In the genomic region with DNA sequence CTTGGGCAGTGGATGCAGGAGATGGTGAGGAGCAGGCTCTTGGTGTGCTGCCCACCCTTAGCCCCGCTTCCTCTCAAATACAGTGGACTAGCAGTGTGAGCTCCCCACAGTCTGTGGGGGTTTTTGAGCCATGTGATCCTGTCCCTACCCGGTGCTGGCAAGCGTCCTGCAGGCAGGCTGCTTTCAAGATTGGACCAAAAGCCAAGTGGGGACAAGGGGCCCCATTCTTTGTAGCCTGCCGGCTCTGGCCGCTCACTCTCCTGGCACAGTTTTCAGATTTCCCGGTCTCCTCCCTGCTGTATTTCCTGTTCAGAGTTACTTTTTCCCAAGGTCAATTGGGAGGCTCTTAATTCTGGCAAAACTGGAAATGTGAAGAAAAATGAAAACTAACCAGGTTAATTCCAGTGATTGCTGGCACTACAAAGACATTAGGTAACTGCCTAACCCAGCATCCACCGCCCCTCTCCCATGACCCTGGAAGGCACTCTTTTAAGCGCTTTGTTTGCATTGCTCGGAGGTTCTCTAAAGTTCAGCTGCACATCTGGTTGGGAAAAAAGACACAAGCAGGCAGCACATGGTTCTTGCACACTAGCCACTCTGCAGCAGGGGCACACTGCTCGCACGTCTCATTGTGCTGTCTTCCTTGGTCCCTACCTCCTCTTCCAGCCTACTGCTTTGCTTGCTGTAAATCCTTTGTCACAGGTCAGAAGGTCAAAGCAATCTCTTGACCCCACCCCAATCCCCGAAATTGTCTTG, we compare ENCODE assay signal across 8 mouse cellular contexts.
DNase-seq lines count a peak whose midpoint lies in the region; ATAC-seq lines count a peak whose summit lies in the region.

No protein-coding gene starts in this region.

- peak; percentile 79 for ATAC-seq in lung, embryonic 15.5 days (ENCODE audit: borderline replicate concordance, extremely low read depth, low FRiP score, low TSS enrichment)

- peak overlapping the region; percentile 25 for H3K4me2 ChIP-seq in lung, embryonic 15.5 days

- no peak overlapping the region for H3K9ac ChIP-seq in lung, embryonic 15.5 days

- H3K4me1 ChIP-seq in lung, embryonic 15.5 days = peaks cover 25% of the 10 kb centered on the region

- no peaks in the 10 kb centered on the region for H3K9me3 ChIP-seq in lung, embryonic 15.5 days

- DNase-seq in kidney, adult 18-20 months = peak; percentile 38
- no peak for DNase-seq in kidney, adult 11 months
- DNase-seq in cerebellum, postnatal 14 days = peak; percentile 50 to 55
- DNase-seq in heart, adult 9 months (ENCODE audit: low spot score in 2 of 2) = peak; percentile 68 to 80
- DNase-seq in kidney, postnatal 10 days = peak; percentile 64
- DNase-seq in testis, postnatal 10 days (ENCODE audit: low spot score) = peak; percentile 76
- DNase-seq in spleen, postnatal 4 days (ENCODE audit: low spot score in 2 of 2) = no peak

- WGBS in lung, embryonic 15.5 days = 12% methylated on average over 12 of the region's 12 CpGs

- H3K4me3 ChIP-seq in lung, embryonic 15.5 days = no peak overlapping the region

- peak overlapping the region; percentile 86 for H3K27ac ChIP-seq in lung, embryonic 15.5 days

- no peaks in the 10 kb centered on the region for H3K27me3 ChIP-seq in lung, embryonic 15.5 days

- no peaks in the 10 kb centered on the region for H3K36me3 ChIP-seq in lung, embryonic 15.5 days

Comparison
In these comparisons a context has a peak if more than half of its experiments do, and no peak if none do; other contexts are left out.
1. DNase-seq: peak in kidney, adult 18-20 months (single experiment), cerebellum, postnatal 14 days (2 of 2), heart, adult 9 months (2 of 2), kidney, postnatal 10 days (single experiment) and testis, postnatal 10 days (single experiment); none in kidney, adult 11 months (single experiment) and spleen, postnatal 4 days (0 of 2).